Mouse (Mus musculus): Measurements from ENCODE around the gene Ap1s3. TPM values are rescaled to one million over a fixed set of nuclear protein-coding genes. Genes with fewer than 3 reads are reported as not detected.
"Not testable (repeated sequence)": the region's sequence is repeated elsewhere in the genome, so short reads cannot be mapped to it uniquely, and the experiment has no call there.

Ap1s3 gene
- total RNA-seq, 2 experiments from 2014 or later = 0.45 to 0.68 TPM

- DNase-seq; intact Hi-C loops (cut with DNase I): not testable (repeated sequence)
Measured at GRCm38 (mm10) chr1:79611271-79611670, 60.5 kb downstream of the Ap1s3 start.

- intact Hi-C loops (cut with DNase I); DNase-seq: not testable (repeated sequence)
Measured at GRCm38 (mm10) chr1:79608856-79609255, 62.9 kb downstream of the Ap1s3 start.

- DNase-seq = no peak
Measured at GRCm38 (mm10) chr1:79602500-79602899, 69.3 kb downstream of the Ap1s3 start.

GRCm38 (mm10) chr1:79598385-79599178, 73.2 kb downstream of the Ap1s3 start:
- DNase-seq = no peak
- intact Hi-C loops (cut with DNase I) = no loop called here

More at GRCm38 (mm10) chr1:79602500-79602899, 69.3 kb downstream of the Ap1s3 start:
- intact Hi-C loops (cut with DNase I) = no loop called here

- intact Hi-C loops (cut with DNase I) = no loop called here
- DNase-seq = no peak
Measured at GRCm38 (mm10) chr1:79592721-79593277, 79.0 kb downstream of the Ap1s3 start.

GRCm38 (mm10) chr1:79591091-79591490, 80.7 kb downstream of the Ap1s3 start:
- no peak for DNase-seq
- intact Hi-C loops (cut with DNase I) = no loop called here

- no peak for DNase-seq
- intact Hi-C loops (cut with DNase I) = no loop called here
Measured at GRCm38 (mm10) chr1:79589971-79590763, 81.6 kb downstream of the Ap1s3 start.

- DNase-seq = no peak
- intact Hi-C loops (cut with DNase I) = no loop called here
Measured at GRCm38 (mm10) chr1:79589424-79589823, 82.3 kb downstream of the Ap1s3 start.

- intact Hi-C loops (cut with DNase I) = no loop called here
Measured at GRCm38 (mm10) chr1:79581136-79581679, 90.6 kb downstream of the Ap1s3 start.

GRCm38 (mm10) chr1:79577357-79577756, 94.4 kb downstream of the Ap1s3 start:
- intact Hi-C loops (cut with DNase I) = no loop called here
- DNase-seq = no peak

More at GRCm38 (mm10) chr1:79581136-79581679, 90.6 kb downstream of the Ap1s3 start:
- peak; percentile 10 to 40 for DNase-seq

- intact Hi-C loops (cut with DNase I) = no loop called here
- no peak for DNase-seq
Measured at GRCm38 (mm10) chr1:79571912-79572311, 99.9 kb downstream of the Ap1s3 start.

GRCm38 (mm10) chr1:79571126-79571525, 100.6 kb downstream of the Ap1s3 start:
- no peak for DNase-seq

GRCm38 (mm10) chr1:79561186-79561585, 110.6 kb downstream of the Ap1s3 start:
- intact Hi-C loops (cut with DNase I) = no loop called here
- no peak for DNase-seq

More at GRCm38 (mm10) chr1:79571126-79571525, 100.6 kb downstream of the Ap1s3 start:
- intact Hi-C loops (cut with DNase I) = no loop called here

Other genes starting within 250 kb of the Ap1s3 start
- not detected for gene Scg2, start 231.9 kb downstream of the Ap1s3 start, total RNA-seq (2021)
- 10 to 100 TPM; 56.9 to 58.5 TPM for gene Mrpl44, start 104.0 kb upstream of the Ap1s3 start, total RNA-seq (2021)
- gene Wdfy1, start 104.2 kb upstream of the Ap1s3 start, total RNA-seq (2021) = 10 to 100 TPM; 18.6 to 23.0 TPM
- 10 to 100 TPM; 22.2 to 22.9 TPM for gene Serpine2, start 189.2 kb upstream of the Ap1s3 start, total RNA-seq (2021)

Data from heart, postnatal 14 days (tissue).